Mouse (Mus musculus) frontal cortex, postnatal 10 days (tissue): Measurements from ENCODE around the gene Slc22a28.
"Not testable (repeated sequence)": the region's sequence is repeated elsewhere in the genome, so short reads cannot be mapped to it uniquely, and the experiment has no call there.

ENCODE experiments used
- DNase-seq, 2 experiments: peaks; one replicate each; pipeline ENCODE4 v3.0.0; 2022; ENCODE audit warnings: low spot score in 2 of 2, mixed read lengths in 1 of 2

The Slc22a28 gene

GRCm38 (mm10) chr19:8131881-8132280 lies at the start of gene Slc22a28:
Gene Slc22a28, minus strand, starts transcription at chr19:8131982.
- DNase-seq = not testable (repeated sequence)

- no peak for DNase-seq
Measured at GRCm38 (mm10) chr19:8148787-8149523, 17.2 kb upstream of the Slc22a28 start.

- not testable (repeated sequence) for DNase-seq
Measured at GRCm38 (mm10) chr19:8142716-8143115, 10.9 kb upstream of the Slc22a28 start.

GRCm38 (mm10) chr19:8134127-8134841 lies 2.5 kb upstream of the Slc22a28 start:
- not testable (repeated sequence) for DNase-seq

GRCm38 (mm10) chr19:8019904-8020349 lies 111.9 kb downstream of the Slc22a28 start:
- no peak for DNase-seq

- DNase-seq = not testable (repeated sequence)
Measured at GRCm38 (mm10) chr19:8019329-8019851, 112.4 kb downstream of the Slc22a28 start.

GRCm38 (mm10) chr19:8018535-8018934 lies 113.2 kb downstream of the Slc22a28 start:
- DNase-seq = not testable (repeated sequence)
